Mouse (Mus musculus) CH12F3 (cell line): ENCODE measurements around the gene Gm49661.

Experiments used
- in situ Hi-C: fragments of 300-500 bp; cut with MboI; formaldehyde crosslinking; loops from 2 replicates; pipeline ENCODE4 v1.14.3; 2020; ENCODE audit warnings: low sequenced_read_pairs

Gene Gm49661

GRCm38 (mm10) chr8:84967532-84968304 is 1.5 kb downstream of the Gm49661 start:
- in situ Hi-C loops: no loop called here

- in situ Hi-C loops: no loop called here
Observed at GRCm38 (mm10) chr8:84966603-84967002, 2.6 kb downstream of the Gm49661 start.

DNA sequence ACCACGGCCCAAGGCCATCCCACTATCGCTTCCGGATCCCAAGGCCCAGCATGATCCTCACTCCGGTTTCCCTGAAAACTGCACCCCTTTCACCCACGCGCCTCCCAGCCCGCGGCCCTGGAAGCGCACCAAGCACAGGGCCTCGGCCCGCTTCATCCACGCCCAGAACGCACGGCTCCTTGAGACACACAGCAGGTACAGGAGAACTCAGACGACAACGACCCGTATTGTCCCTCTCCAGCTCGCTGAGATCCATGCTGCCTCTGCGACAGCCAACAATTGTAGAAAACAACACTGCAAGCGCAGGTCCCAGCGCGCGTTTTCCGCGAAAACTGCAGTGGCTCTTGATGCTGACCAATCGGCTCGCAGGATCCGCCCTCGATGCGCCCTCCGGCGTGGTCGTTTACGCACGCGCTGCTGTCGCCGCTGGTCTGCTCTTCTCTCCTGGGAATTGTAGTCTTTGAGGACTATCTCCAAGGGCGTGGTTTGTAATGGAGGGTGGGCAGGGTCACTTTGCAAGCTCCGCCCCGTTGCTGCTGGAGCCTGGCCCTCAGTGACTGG is 3.4 kb downstream of the Gm49661 start:
- in situ Hi-C loops: no loop called here

DNA sequence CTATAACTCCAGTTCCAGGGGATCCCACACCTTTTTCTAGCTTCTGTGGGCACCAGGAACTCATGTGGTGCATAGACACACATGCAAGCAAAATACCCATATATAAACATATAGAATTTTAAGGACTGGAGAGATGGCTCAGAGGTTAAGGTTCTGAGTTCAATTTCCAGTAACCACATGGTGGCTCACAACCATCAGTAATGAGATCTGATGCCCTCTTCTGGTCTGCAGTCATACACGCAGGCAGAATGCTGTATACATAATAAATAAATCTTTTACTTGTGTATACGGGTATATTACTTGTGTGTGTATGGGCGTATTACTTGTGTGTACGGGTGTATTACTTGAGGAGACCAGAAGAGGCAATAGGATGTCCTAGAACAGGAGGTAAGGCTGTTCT is 5.3 kb downstream of the Gm49661 start:
- in situ Hi-C loops: no loop called here

- in situ Hi-C loops: no loop called here
Observed at GRCm38 (mm10) chr8:84959811-84960210, 9.4 kb downstream of the Gm49661 start.

- in situ Hi-C loops: no loop called here
Observed at GRCm38 (mm10) chr8:84956768-84957167, 12.5 kb downstream of the Gm49661 start.

- in situ Hi-C loops: no loop called here
Observed at GRCm38 (mm10) chr8:84952612-84953255, 16.5 kb downstream of the Gm49661 start.

DNA sequence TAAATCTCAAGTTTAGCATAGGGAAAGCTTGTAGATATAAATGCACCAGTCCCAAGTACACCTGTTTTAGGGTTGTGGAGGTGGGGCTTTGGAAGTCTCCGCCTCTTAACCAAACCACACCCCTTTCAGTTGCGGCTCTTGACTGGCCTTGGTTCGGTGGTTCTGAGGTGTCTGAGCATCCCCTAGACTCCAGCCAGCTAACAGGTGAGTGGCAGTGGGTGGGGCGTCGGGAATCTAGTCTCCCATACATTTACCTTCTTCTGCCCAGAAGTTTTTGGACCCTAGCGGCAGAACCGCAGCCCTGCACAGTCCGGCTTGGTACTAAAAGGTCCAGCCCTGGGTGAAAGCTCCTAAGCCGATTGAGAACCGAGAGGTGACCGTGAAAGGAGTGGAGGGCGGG is 19.5 kb downstream of the Gm49661 start:
- in situ Hi-C loops: no loop called here

DNA sequence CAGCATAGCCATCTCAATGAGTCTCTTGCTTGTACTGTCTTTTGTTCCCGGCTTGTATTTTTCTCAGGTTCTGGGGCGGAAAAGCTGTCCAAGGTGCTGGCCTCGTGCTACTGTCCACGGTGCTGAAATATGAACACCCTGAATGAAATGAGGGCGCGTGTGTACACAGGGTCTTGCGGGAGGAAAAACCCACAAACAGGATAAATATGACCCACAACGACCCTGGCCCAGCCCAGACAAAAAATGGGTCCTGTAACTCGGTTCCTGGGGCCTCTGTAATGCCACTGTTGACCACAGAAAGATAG is 22.0 kb downstream of the Gm49661 start:
- in situ Hi-C loops: no loop called here

DNA sequence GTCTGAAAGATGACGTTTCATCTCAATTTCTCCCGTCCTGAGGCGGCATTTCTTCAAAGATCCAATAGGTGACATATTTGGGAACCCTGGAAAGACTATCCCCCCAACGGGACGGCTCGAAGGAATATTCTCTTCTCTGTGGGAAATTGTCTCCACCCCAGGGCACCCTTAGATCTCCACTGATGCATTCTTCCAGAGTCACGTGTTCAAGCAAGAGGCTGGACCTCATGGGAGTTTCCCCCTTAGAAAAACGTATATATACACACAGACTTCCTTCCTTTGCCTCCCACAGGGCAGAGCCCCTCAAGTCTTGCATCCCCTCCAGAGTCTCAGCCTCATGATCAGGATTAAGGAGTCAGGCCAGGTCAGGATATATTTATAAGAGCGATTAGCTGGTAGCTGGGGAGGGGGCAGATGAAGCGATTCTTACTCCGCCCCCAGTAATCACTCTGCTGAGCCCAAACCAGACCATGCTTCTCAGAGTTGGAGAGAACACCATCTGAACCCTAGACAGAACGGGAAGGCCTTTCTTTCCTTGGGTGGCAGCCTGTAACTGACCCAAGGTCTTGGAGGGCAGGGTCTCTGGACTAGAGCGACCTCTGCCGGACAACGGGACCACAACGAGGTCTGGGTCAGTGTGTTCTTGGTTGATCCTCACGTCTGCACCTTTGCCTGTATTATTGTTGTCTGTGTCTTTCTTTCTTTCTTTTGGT is 22.5 kb downstream of the Gm49661 start, which contains the start of gene Rtbdn:
Gene Rtbdn (plus strand): TSS at position 464 of the 713 bp plus-strand sequence.
- in situ Hi-C loops: no loop called here

DNA sequence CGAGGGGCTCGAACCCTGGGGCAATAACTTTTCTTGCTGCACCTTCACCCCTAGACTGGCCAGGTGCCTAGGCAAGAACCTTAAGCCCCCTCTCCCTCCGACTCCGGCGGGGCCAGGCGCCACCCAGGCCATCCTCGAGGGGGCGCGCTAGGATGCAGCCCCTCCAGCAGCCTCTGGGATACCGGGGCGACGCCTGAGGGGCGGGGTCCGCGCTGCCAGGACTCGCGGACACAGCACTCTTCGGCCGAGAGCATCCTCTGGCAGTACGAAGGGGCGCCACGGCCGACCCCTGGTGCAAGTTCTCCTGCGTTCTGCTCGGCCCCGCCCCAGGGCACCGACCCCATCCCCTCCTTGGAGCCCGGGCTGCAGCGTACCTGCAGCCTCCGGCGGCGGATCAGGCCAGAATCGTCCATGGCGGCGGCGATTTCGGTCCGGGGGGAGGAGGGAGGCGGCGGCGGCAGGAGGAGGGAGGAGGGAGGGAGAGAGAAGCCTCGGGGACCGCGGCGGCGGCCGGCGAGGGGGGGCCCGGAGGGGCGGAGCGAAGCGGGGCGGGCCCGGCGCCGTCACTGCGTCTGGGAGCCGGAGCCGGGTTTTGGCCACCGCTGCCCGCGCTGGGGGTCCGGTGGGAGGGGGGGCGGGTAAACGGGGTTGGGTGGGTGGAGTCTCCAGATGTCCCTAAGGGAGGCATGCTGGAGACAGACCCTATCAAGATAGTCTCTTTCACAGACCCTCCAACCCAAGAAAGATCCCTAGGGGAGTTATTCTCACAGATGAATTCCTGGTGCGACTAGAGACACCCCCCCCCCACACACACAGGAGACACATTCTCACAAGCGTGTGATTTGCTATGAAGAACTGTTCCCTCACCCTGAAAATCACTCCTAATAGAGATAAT is 23.4 kb downstream of the Gm49661 start:
- in situ Hi-C loops: no loop called here

DNA sequence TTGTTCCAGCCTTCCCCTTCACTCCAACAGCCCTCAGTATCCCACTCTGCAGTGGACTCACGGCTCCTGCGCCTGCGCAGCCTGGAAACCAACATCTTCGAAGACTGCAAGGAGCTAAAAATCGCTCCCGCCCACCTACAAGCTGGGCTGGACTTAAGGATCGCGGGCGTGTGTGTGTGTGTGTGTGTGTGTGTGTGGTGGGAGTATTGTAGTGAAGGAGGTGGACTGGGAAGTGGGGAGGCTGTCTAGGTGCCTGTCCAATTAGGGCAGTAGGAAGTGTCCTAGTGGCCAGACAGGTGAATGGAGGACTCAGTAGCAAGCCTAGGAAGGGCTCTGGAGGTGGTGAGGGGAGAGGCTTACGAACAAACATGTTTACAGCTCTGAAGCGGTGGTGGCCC is 24.0 kb downstream of the Gm49661 start:
- in situ Hi-C loops: no loop called here

GRCm38 (mm10) chr8:84944478-84945160 is 24.6 kb downstream of the Gm49661 start:
- in situ Hi-C loops: no loop called here

DNA sequence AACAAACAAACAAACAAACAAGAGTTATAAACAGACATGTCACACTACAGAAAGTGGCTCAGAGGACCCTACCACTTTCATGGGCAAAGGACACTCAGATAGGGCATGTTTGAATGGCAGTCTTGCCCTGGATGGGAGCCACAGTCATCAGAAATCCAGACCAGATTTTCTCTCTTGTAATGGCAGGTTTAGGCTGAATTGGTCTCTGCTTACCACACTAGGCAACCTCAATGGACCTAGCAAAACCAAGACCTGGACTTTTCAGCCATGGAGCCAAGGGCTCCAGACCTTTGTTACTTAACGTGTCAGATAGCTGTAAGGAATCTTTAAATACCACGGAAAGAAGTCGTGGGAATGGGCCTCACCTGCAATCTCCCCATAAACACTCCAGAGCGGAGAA is 25.5 kb downstream of the Gm49661 start:
- in situ Hi-C loops: no loop called here

- in situ Hi-C loops: no loop called here
Observed at GRCm38 (mm10) chr8:84937620-84938485, 31.4 kb downstream of the Gm49661 start.

DNA sequence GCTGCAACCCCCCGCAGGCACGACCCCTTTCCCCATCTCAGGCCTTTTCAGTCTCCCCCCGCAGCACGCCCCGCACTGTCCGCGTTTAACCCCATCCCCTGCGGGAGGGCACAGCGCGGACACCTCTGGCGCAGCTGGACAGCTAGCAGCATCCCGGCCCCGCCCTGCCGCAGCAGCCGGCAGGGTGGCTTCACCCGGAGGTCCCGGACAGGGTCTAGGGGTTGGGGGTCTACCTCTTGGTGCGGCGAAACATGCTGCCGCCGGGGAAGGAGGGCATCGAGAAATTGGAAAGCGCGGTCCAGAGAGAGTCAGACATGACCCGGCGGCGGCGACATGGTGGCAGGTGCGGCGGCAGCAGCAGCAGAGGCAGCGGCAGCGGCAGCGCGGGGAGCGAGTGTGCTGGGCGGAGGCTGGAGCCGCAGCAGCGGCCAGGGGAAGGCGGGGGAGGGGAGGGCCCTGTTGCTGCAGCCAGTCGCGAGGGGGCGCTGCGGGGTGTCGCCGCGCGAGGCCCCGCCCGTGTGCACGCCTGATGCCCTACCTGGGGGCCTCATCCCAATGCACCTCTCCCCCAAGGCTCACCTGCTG is 32.2 kb downstream of the Gm49661 start, which contains the start of gene Mast1:
Gene Mast1 (minus strand): TSS at position 398 of the 585 bp plus-strand sequence.
- in situ Hi-C loops: no loop called here

GRCm38 (mm10) chr8:84936041-84936961 is 32.9 kb downstream of the Gm49661 start:
- in situ Hi-C loops: no loop called here

- in situ Hi-C loops: no loop called here
Observed at GRCm38 (mm10) chr8:84935489-84935888, 33.7 kb downstream of the Gm49661 start.
